Comparison of ENCODE assay signal across 25 mouse cellular contexts in the genomic region with DNA sequence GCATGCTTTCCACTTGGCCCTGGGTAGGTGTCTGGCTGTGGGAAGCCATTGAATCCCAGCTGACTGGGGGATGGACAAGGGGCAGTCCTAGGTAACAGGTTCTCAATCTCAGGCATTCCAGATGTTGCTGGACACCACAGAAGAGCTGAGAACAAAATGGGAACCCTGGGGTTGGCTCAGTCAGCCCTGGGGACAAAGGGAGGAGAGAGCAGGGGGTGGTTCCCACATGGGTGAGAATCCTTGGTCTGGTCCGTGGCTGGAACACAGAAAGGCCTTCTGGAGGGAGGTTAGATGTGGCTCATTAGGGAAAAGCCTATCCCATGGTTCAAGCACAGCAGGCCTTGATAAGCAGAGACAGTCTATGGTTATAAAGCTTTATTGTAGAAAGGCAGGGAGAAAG. TPM values are rescaled to one million over a fixed set of nuclear protein-coding genes. Genes with fewer than 3 reads are reported as not detected.
"Had no signal": no experiment of that assay in that cellular context is flagged by ENCODE, and none has a peak within 500 bp of the region (broad histone marks: within the 10 kb centered on the region; RNA-seq: fewer than 3 reads in every experiment).

No protein-coding gene starts in this region.

- H3K36me3 ChIP-seq: neural tube, embryonic 13.5 days; neural tube, embryonic 15.5 days; stomach, embryonic 15.5 days had no signal

- H3K27me3 ChIP-seq: neural tube, embryonic 13.5 days; neural tube, embryonic 15.5 days; stomach, embryonic 15.5 days had no signal

- H3K9ac ChIP-seq: neural tube, embryonic 13.5 days; neural tube, embryonic 15.5 days; stomach, embryonic 15.5 days had no signal

- H3K4me3 ChIP-seq: neural tube, embryonic 13.5 days; neural tube, embryonic 15.5 days; stomach, embryonic 15.5 days had no signal

- H3K9me3 ChIP-seq: neural tube, embryonic 13.5 days; neural tube, embryonic 15.5 days; stomach, embryonic 15.5 days had no signal

- H3K27ac ChIP-seq: neural tube, embryonic 13.5 days; neural tube, embryonic 15.5 days; stomach, embryonic 15.5 days; stomach, postnatal 0 days had no signal

- H3K4me1 ChIP-seq: neural tube, embryonic 13.5 days; neural tube, embryonic 15.5 days; stomach, embryonic 15.5 days had no signal

- DNase-seq: retina, postnatal 1 day; right cerebral cortex, adult 18-20 months; right cerebral cortex, postnatal 14 days; right cerebral cortex, postnatal 25 days; right cerebral cortex, postnatal 4 days; spleen, adult 18-20 months; thymus, adult 18-20 months; thymus, adult 2 months; thymus, postnatal 14 days; thymus, postnatal 25 days; thymus, postnatal 36 days; thymus, postnatal 4 days had no signal

- H3K4me2 ChIP-seq: neural tube, embryonic 13.5 days; neural tube, embryonic 15.5 days; stomach, embryonic 15.5 days had no signal

RNA-seq across cellular contexts. Expression of gene Gm21060, which starts 13.3 kb away (rescaled TPM):
- total RNA-seq: neutrophil, adult 5-6 weeks had no signal
- polyA plus RNA-seq: neural tube, embryonic 13.5 days; neural tube, embryonic 14.5 days; neural tube, embryonic 15.5 days; small intestine, adult 2 months; spleen, adult 2 months; stomach, embryonic 14.5 days; stomach, embryonic 15.5 days; stomach, embryonic 16.5 days; stomach, postnatal 0 days; testis, adult 2 months; thymus, adult 2 months; thymus, postnatal 0 days; urinary bladder, adult 2 months had no signal
